Mouse (Mus musculus): ENCODE measurements around the gene Slc25a11.

Gene Slc25a11

DNA sequence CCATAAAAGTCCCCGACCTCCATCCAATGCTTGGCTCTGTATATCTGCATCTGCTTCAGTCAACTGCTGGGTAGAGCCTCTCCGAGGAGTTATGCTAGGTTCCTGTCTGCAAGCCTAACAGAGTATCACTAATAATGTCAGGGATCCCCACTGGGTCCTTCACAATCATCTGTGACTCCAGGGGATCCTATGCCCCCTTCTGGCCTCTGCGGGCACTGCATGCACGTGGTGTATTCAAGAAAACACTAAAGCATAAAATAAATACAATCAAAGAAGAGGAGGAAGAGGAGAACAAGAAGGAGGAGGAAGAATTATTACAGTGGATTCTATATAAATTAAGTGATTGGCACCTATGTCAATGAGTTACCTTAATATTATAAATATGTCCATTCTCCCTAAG lies 21.8 kb downstream of the Slc25a11 start:
- CTCF ChIA-PET, result interaction anchor here (0.6 to 1.2 kb wide), 3 partner anchors 10 to 210 kb away, joined by 3 to 8 read pairs (median 3); partner anchors contain the start of genes 4930544D05Rik and Rnf167

- CTCF ChIA-PET, result interaction anchor here (0.6 to 0.7 kb wide), 2 partner anchors 142 to 1152 kb away, joined by 3 read pairs; no protein-coding TSS in a partner anchor
Measured at GRCm38 (mm10) chr11:70623053-70623742, 24.1 kb downstream of the Slc25a11 start.

DNA sequence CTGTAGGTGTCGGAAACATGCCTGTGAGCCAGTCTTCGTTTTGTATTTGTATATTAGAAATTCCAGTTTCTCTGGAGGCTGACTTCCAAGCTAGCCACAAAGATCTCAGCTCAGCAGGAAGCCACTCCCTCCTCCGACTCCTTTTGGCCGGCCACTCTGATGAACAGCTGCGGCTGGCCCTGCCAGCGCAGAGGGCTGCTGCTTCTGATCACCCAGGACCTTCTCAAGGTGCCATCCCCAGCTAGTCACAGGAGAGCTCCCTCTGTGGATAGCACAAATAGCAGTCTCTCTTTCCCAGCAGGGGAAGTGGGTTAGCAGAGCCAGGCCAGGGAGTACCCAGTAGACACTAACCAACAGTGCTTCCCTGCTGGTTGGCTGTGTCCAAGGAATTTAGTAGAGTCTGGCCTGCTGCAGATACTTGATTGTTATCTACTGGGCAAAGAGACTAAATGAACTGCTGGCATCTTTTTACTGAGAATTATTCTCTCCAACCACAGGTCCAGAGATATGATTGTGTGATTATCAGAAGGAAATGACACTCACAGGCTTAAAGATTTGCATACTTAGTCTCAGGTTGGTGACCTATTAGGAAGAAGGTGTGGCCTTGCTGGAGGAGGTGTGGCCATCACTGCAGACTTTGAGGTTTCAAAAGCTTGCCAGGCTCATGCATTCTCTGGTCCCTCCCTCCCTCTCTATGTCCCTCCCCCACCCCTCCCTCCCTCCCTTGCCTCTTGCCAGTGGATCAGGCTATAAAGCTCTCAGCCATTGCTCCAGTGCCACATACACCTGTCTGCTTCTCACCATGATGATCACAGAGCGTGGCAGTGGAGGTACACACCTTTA lies 25.1 kb downstream of the Slc25a11 start:
- CTCF ChIA-PET, result no interaction called here

DNA sequence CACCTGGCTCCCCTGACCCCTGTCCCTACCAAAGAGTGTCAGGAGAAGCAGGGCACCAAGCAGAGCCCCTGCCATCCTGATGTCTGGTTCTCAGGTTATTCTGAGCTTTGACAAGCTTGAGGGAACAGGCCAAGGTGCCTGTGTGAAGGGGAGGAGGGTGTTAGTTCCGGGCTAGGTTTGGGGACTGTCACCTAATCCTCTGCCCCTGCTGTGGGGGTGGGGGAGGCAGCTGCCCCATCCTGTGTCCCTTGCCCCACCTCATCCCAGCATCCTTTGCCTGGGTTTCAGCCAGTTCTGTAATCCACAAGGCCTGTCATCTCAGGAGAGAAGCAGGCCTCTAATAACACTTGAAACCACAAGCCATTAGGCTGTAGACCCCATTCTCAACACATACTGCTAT lies 28.2 kb downstream of the Slc25a11 start, which contains the start of gene Chrne:
TSS of gene Chrne (minus strand) at position 116 of the 400 bp plus-strand sequence.
- CTCF ChIA-PET, result no interaction called here

GRCm38 (mm10) chr11:70615516-70616093 lies 31.7 kb downstream of the Slc25a11 start, which contains the start of gene 4930544D05Rik:
Gene 4930544D05Rik, plus strand, starts transcription at chr11:70615848.
- CTCF ChIA-PET, result interaction anchor here (0.6 to 1.4 kb wide), 2 partner anchors 9 to 211 kb away, joined by 3 read pairs; no protein-coding TSS in a partner anchor

DNA sequence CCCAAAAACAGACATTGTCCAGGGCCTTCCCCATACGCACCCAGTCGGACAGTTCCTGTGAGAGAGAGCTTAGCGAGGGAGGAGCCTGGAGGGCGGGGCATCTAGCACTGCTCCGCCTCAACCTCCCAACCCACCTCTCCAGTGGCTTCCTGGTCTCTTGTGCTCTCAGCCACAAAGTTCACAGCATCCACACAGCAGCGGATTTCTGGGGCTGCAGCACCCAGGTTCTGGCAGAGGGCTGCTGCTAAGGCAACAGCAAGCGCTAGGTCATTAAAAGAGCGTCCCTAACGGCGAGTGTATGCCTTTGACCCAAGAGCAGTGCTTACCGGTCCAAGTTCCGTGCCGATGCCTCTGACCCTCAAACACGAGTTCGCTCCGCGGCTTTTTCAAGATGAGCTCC lies 32.2 kb downstream of the Slc25a11 start:
- CTCF ChIA-PET, result interaction anchor here (1.4 kb wide), 1 partner anchor 10 kb away, joined by 3 read pairs; no protein-coding TSS in a partner anchor

- CTCF ChIA-PET, result no interaction called here
Measured at GRCm38 (mm10) chr11:70612505-70612904, 34.8 kb downstream of the Slc25a11 start.

GRCm38 (mm10) chr11:70610752-70611151 lies 36.5 kb downstream of the Slc25a11 start:
- CTCF ChIA-PET, result interaction anchor here (0.6 kb wide), 1 partner anchor 10 kb away, joined by 6 read pairs; no protein-coding TSS in a partner anchor

DNA sequence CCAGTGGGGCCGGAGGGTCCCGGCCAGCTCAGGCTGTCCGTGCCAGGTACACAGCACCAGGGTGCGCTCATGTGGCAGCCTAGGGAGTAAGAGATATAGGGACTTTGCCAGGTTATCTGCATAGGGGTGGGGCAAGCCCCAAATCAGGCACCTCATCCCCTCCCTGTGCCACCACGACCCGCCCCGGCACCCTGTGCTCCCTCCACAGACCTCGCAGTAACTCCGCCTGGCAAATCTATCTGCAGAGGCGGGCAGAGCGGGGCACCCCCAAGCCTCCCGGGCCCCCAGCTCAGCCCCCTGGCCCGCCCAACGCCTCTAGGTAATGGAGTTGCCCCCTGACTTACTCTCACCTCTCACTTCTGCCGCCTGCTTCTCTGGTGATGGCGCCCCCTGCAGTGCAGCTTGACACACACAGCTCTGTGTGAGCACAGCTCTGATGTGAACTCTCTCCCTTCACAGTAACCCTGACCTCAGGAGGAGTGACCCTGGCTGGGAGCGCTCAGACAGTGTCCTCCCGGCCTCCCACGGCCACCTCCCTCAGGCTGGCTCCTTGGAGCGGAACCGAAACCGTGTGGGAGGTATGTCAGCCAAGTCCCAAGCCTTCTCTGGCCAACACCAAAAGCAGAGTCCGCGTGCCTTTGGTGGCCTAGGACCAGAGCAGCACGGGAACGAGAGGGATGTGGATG lies 38.8 kb downstream of the Slc25a11 start:
- CTCF ChIA-PET, result no interaction called here

DNA sequence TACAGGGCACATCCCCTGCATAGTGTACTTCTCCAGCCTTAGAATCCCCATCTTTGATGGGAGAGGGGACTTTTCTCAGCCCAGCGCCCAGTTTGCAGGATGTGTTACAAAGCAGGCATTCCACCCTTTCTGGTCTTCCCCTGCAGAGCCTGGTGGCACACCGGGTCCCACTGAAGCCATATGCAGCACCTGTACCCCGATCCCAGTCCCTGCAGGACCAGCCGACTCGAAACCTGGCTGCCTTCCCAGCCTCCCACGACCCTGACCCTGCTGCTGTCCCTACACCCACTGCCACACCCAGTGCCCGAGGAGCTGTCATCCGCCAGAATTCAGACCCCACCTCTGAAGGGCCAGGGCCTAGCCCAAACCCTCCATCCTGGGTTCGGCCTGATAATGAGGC lies 39.7 kb downstream of the Slc25a11 start:
- CTCF ChIA-PET, result no interaction called here

DNA sequence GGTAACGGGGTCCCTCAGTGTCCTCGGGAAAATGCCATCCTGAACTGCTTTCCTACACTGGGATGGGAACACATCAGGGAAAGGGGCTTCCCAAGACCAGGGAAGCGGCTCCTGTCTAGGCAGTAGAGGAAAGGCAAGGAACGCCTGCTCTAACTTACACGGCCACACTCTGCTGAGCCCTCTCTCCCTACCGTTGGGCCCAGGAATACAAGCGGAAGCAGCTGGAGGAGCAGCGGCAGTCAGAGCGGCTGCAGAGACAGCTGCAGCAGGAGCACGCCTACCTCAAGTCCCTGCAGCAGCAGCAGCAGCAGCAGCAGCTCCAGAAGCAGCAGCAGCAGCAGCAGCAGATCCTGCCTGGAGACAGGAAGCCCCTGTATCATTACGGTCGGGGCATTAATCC lies 40.6 kb downstream of the Slc25a11 start:
- CTCF ChIA-PET, result no interaction called here

GRCm38 (mm10) chr11:70605024-70605566 lies 42.2 kb downstream of the Slc25a11 start:
- CTCF ChIA-PET, result no interaction called here

DNA sequence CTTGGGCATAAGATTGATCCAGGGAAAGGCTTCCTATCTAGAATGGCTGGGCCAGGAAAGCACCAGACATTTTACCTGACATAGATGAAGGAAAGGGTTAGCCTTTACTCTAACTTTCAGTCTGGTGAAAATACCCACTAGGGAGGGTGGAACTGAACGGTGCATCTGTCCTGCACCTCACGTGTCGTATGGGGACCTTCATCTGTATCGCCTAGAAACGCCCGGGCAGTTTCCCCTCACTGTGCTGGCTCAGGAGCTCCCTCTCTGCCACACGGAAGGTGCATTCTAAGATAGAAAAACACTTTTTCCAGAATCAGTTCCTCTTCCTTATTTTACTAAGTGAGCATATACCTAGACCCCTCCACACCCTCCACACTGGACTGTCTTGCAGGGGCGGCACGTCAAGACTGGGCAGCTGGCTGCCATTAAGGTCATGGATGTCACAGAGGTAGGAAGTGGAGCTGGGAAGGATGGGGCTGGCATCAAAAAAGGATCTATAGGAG lies 48.8 kb downstream of the Slc25a11 start:
- CTCF ChIA-PET, result interaction anchor here (0.7 to 1.0 kb wide), 2 partner anchors 12 to 146 kb away, joined by 4 to 5 read pairs; no protein-coding TSS in a partner anchor

DNA sequence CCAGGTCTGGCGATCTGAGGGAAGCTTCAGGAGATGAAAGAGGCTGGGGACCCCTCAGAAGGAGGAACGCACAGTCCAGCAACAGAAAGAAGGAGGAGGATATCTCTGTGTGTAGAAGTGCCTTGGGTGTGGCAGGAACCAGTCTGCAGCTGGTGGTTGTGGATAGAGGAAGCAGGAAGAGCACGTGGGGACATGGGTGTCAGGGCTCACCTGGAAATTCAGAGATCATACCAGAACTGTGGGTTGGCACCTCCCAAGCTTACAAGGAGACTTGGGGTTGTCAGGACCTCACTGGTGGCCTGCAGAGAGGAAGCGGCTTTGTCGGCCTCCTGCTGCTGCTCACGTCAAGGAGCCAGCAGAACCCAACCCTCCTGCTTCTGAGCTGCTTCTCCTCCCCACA lies 50.0 kb downstream of the Slc25a11 start:
- CTCF ChIA-PET, result interaction anchor here (1.0 kb wide), 2 partner anchors 11 to 279 kb away, joined by 4 to 6 read pairs; no protein-coding TSS in a partner anchor

DNA sequence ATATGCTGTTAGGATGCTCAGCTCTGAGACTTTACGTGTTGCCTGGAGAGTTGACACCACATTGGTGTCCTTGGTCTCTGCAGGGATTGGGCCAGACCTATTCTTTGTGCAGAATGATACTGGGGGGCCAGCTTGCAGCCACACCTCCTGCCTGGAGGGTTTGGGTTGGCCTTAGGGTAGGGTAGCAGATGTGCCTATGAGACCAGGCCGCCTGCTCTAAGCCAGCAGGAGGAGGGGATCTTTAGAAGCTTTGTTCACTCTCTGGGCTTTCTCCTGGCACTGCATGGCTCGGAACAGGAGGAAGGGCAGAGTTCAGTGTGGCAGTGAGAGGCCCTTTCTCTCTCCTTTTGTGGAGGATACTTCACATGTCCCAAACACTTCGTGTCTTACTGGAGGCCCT lies 51.2 kb downstream of the Slc25a11 start:
- CTCF ChIA-PET, result no interaction called here

DNA sequence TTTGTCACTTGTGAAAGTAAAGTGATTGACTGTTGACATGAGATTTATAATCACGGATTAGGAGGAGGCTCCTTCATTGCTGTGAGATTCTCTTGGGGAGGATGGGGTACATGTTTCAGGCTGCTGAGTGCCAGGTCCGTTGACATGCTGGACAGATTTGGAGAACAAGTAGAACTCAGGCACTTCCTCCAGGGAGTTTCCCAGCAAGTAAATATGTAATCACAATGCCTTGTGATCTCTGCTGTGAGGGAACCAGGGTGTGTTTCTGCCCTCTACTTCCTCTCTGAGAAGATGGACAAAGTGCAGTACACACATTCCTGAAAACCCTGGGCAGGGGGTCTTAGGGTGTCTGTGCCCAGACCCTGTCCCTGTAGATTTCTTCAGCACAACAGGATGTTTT lies 51.6 kb downstream of the Slc25a11 start:
- CTCF ChIA-PET, result no interaction called here

DNA sequence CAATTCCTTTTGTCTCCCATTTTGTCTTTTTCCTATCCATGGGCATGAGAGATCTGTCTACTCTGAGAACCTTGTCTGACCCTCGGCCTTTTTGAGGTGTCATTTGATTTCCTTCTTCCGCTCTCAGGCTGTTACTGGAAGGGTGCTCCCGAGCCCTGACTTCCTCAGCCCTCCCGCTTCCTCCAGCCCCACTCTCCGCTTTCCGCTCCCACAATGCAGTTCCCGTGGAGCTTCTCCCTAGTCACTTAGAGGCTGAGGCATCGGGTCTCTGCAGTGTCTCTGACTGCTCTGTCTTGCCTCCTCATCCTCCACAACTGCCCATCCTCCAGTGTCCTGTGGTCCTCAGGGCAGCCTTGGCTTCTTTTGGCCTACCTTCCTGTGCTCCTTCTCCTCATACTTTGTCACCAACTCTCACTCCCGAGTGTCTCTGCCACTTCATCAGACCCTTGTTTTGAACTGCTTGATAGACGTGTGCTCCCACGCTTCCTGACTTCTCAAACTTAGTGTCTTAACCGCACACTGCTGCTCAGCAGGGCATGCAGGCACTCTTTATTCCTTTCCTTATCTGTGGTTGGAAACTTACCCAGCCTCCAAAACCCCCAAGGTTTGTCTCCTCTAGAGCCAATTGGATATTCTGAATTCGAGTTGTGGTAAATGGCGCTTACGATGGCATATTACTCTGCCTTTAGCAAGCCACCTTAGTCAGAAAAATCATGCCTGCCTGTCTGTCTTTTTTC lies 52.9 kb downstream of the Slc25a11 start:
- CTCF ChIA-PET, result no interaction called here

All from spleen, embryonic (tissue).